Mouse (Mus musculus) intestine, embryonic 15.5 days (tissue): ENCODE results near the gene Ccdc33. TPM values are rescaled to one million over a fixed set of nuclear protein-coding genes. Genes with fewer than 3 reads are reported as not detected.
A peak's percentile ranks its signal among the peaks of the same experiment; 100 is the strongest.

Experiments used
- ATAC-seq: fragments of 200-750 bp; cut with Nextera tagmentation; 2 replicates; pipeline ENCODE4 v1.8.0; 2017; ENCODE audit warnings: moderate TSS enrichment, moderate library complexity
- H3K27ac ChIP-seq: fragments of 300-500 bp; sonication (generic); 2 replicates; pipeline ENCODE4 v1.5.1; 2015; ENCODE audit warnings: mild to moderate bottlenecking, inconsistent platforms
- H3K27me3 ChIP-seq: fragments of 300-500 bp; sonication (generic); replicated peaks from 2 replicates; pipeline ENCODE4 v1.6.1; 2015; ENCODE audit warnings: inconsistent platforms
- H3K36me3 ChIP-seq: fragments of 300-500 bp; sonication (generic); 2 replicates; pipeline ENCODE4 v1.6.1; 2015; ENCODE audit warnings: inconsistent platforms
- H3K4me1 ChIP-seq: fragments of 300-500 bp; sonication (generic); replicated peaks from 2 replicates; pipeline ENCODE4 v1.6.1; 2015; ENCODE audit warnings: inconsistent platforms
- H3K4me2 ChIP-seq: fragments of 300-500 bp; sonication (generic); replicated peaks from 2 replicates; pipeline ENCODE4 v1.6.1; 2015; ENCODE audit warnings: mild to moderate bottlenecking, inconsistent platforms
- H3K4me3 ChIP-seq: fragments of 300-500 bp; sonication (generic); replicated peaks from 2 replicates; pipeline ENCODE4 v1.5.1; 2015; ENCODE audit warnings: inconsistent platforms
- H3K9ac ChIP-seq: fragments of 300-500 bp; sonication (generic); 2 replicates; pipeline ENCODE4 v1.6.1; 2015; ENCODE audit warnings: inconsistent platforms
- H3K9me3 ChIP-seq: fragments of 300-500 bp; sonication (generic); 2 replicates; pipeline ENCODE4 v1.6.1; 2016; ENCODE audit warnings: inconsistent platforms
- WGBS: fragments of 180-500 bp; shearing (Covaris S2); methylation state at CpG from one replicate; pipeline ENCODE4 v1.1.7; 2015; 5-methylcytosine and 5-hydroxymethylcytosine counted together
- polyA plus RNA-seq: library from polyadenylated mRNA; unstranded; fragments of >200 nt; fragmentation: Nextera tagmentation; extraction: Ambion mirVana; gene quantifications from 2 replicates; pipeline ENCODE4 v1.2.1, GENCODE M21; 2015

The Ccdc33 gene
- polyA plus RNA-seq, 1 experiment from 2014 or later = 0.09 TPM

GRCm38 (mm10) chr9:58125811-58126210 lies 7.2 kb upstream of the Ccdc33 start:
- Histone ChIP-seq H3K9me3 (no peaks in the 10 kb centered on the region), H3K9ac (no peak overlapping the region), H3K36me3 (no peaks in the 10 kb centered on the region), H3K4me1 (peaks cover 20% of the 10 kb centered on the region), H3K27ac (no peak overlapping the region), H3K4me3 (no peak overlapping the region), H3K27me3 (no peaks in the 10 kb centered on the region), H3K4me2 (no peak overlapping the region)
- no peak for ATAC-seq
- 31% methylated on average over 4 of the region's 4 CpGs for WGBS

DNA sequence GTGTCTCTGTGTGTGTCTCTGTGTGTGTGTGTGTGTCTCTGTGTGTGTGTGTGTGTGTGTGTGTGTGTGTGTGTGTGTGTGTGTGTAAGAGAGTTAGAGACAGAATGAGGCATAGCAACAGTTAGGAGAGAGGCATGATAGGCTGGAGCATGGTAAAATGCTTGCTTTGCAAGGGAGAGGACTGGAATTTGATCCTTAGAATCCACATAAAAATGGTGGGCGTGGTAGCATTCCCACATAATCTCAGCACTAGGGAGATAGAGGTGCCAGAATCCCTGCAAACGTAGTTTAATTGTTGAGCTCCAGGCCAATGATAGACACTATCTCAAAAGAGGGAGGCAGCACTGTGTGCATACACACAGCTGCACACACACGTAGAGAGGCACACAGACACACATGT lies 6.5 kb upstream of the Ccdc33 start:
- WGBS = 30% methylated on average over 3 of the region's 3 CpGs
- ATAC-seq = peak; percentile 69

DNA sequence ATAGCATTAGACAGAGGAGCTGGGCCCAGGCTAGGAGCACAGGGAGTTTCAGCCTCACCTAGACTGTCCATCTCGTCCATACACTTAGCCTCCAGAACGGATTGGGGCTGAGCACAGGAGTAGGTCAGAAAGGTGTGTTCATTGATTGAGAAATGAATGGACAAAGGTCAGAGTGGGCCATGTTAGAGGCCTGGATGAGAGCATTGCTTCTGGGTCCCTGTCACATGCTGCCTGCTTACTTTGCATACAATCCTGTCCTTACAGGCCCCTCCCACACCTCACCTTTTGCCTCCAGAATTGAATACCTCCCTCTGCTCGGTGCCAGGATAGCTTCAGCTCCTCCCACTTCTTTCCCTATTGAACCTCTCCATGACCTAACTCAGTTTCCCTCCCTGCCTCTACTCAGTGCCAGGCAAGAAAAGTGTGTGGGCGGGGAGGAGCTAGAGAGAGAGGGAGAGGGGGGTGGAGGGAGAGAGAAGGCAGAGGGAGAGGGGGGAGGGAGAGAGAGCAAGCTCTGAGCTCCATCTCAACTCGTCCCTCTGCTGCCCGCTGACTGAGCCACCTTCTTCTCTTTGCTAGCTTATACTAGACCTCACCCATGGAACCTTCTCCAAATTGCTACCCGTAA lies 2.5 kb downstream of the Ccdc33 start:
- Histone ChIP-seq H3K9me3 (no peaks in the 10 kb centered on the region), H3K9ac (no peak overlapping the region), H3K4me3 (no peak overlapping the region), H3K27me3 (peaks cover 4% of the 10 kb centered on the region; the same call in 1 of the 2 replicates), H3K36me3 (no peaks in the 10 kb centered on the region), H3K4me2 (peak overlapping the region; percentile 23; the same call in 1 of the 2 replicates), H3K27ac (peak overlapping the region; percentile 60; the same call in 1 of the 2 replicates), H3K4me1 (peaks cover 51% of the 10 kb centered on the region)
- ATAC-seq = peak; percentile 68
- 46% methylated on average over 7 of the region's 7 CpGs for WGBS

More for the DNA sequence above, 6.5 kb upstream of the Ccdc33 start:
- Histone ChIP-seq H3K9me3 (no peaks in the 10 kb centered on the region), H3K9ac (no peak overlapping the region), H3K4me2 (no peak overlapping the region), H3K4me1 (peaks cover 20% of the 10 kb centered on the region), H3K36me3 (no peaks in the 10 kb centered on the region), H3K4me3 (no peak overlapping the region), H3K27me3 (no peaks in the 10 kb centered on the region), H3K27ac (no peak overlapping the region)

- peaks cover 51% of the 10 kb centered on the region for H3K4me1 ChIP-seq
- H3K36me3 ChIP-seq = no peaks in the 10 kb centered on the region
- peaks cover 4% of the 10 kb centered on the region; the same call in 1 of the 2 replicates for H3K27me3 ChIP-seq
- H3K9ac ChIP-seq = no peak overlapping the region
- H3K9me3 ChIP-seq = no peaks in the 10 kb centered on the region
- 38% methylated on average over 7 of the region's 7 CpGs for WGBS
- peak overlapping the region; percentile 60; the same call in 1 of the 2 replicates for H3K27ac ChIP-seq
- H3K4me2 ChIP-seq = peak overlapping the region; percentile 23; the same call in 1 of the 2 replicates
- H3K4me3 ChIP-seq = no peak overlapping the region
- peak; percentile 27 for ATAC-seq
Measured at GRCm38 (mm10) chr9:58115297-58115925, 3.2 kb downstream of the Ccdc33 start.

DNA sequence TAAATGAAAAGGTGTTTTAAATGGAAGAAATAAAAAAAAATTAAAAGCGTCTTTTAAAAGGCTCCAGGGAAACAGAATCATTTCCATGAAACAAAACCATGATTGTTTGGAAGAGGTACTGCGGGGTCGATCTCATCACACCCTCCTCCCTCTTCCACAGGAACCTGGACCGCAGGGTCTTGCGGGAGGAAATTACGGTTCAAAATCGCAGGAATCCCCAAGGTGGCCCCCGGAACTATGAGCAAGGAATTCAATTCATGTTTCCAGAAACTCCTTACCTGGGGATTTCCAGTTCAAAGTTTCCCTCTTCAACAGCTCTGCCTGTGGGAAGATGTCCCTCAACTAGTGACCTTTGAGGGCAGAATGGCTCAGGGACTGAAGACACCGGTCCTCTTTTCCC lies 4.6 kb downstream of the Ccdc33 start:
- peaks cover 51% of the 10 kb centered on the region for H3K4me1 ChIP-seq
- 13% methylated on average over 9 of the region's 9 CpGs for WGBS
- H3K9me3 ChIP-seq = no peaks in the 10 kb centered on the region
- ATAC-seq = no peak
- H3K4me2 ChIP-seq = peak overlapping the region; percentile 51; the same call in 1 of the 2 replicates
- H3K4me3 ChIP-seq = no peak overlapping the region
- no peak overlapping the region for H3K27ac ChIP-seq
- H3K27me3 ChIP-seq = peaks cover 4% of the 10 kb centered on the region; the same call in 1 of the 2 replicates
- H3K36me3 ChIP-seq = no peaks in the 10 kb centered on the region
- no peak overlapping the region for H3K9ac ChIP-seq

- H3K4me3 ChIP-seq = 0 out of 2 replicates have a peak overlapping the region, but pooled peaks have one; percentile 10
- H3K27ac ChIP-seq = peak overlapping the region; percentile 62
- peak overlapping the region; percentile 32 for H3K9ac ChIP-seq
- no peak for ATAC-seq
- no peaks in the 10 kb centered on the region for H3K9me3 ChIP-seq
- H3K36me3 ChIP-seq = no peaks in the 10 kb centered on the region
- peak overlapping the region; percentile 51 for H3K4me2 ChIP-seq
- peaks cover 46% of the 10 kb centered on the region for H3K4me1 ChIP-seq
- peaks cover 4% of the 10 kb centered on the region; the same call in 1 of the 2 replicates for H3K27me3 ChIP-seq
- 9% methylated on average over 22 of the region's 22 CpGs for WGBS
Measured at GRCm38 (mm10) chr9:58113279-58113884, 5.2 kb downstream of the Ccdc33 start.

DNA sequence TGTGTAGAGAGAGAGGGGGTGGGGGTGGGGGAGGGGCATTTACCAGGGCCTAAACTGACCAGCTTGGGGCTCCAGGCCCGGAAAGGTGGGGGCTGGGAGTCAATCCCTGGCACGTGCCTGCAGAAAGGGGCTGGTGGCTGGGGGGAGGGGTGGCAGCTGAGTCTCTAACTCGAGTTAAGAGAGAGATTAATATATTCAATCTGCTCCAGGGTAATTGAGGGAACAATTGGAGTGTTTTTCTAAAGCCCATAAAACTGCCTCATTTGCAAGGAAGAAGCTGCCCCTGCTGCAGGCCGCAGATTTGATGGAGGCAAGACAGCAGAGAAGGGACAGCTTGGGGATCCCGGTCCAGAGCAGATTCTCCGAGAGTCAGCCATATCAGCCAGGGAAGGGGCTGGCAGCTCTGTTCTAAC lies 5.8 kb downstream of the Ccdc33 start:
- Histone ChIP-seq H3K4me3 (no peak overlapping the region), H3K4me2 (peak overlapping the region; percentile 51), H3K36me3 (no peaks in the 10 kb centered on the region), H3K27ac (peak overlapping the region; percentile 62; the same call in 1 of the 2 replicates), H3K4me1 (peaks cover 45% of the 10 kb centered on the region), H3K27me3 (peaks cover 4% of the 10 kb centered on the region; the same call in 1 of the 2 replicates), H3K9ac (peak overlapping the region; percentile 32; the same call in 1 of the 2 replicates), H3K9me3 (no peaks in the 10 kb centered on the region)
- peak; percentile 32; the same call in 1 of the 2 replicates for ATAC-seq
- WGBS = 14% methylated on average over 6 of the region's 6 CpGs

DNA sequence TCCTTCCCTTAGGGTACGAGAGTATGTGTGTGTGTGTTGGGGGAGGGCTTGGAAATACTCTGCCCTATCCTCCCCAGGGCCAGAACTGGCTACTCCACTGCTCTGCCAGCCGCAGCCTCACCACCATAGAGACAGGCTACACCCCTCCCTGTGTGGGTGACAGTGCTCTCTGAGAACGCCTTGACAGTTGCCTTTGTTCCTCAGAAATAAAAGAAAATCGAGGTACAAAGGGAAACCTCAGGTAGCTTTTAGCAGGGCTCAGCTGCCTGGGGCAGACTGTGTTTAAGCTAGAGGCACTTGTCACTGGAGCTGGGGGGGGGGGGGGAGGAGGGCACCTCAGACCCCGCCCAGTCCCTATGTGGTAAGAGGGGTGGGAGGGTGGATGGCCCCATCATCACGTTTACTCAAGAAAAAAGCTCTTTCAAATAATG lies 6.3 kb downstream of the Ccdc33 start:
- H3K27ac ChIP-seq = peak overlapping the region; percentile 40
- no peak overlapping the region for H3K4me3 ChIP-seq
- H3K4me1 ChIP-seq = peaks cover 48% of the 10 kb centered on the region
- H3K9ac ChIP-seq = no peak overlapping the region
- H3K9me3 ChIP-seq = no peaks in the 10 kb centered on the region
- H3K4me2 ChIP-seq = no peak overlapping the region
- 29% methylated on average over 5 of the region's 6 CpGs for WGBS
- H3K36me3 ChIP-seq = no peaks in the 10 kb centered on the region
- peaks cover 4% of the 10 kb centered on the region; the same call in 1 of the 2 replicates for H3K27me3 ChIP-seq
- 0 out of 2 replicates have a peak, but pooled peaks have one; percentile 19 for ATAC-seq

- Histone ChIP-seq H3K4me2 (no peak overlapping the region), H3K9me3 (no peaks in the 10 kb centered on the region), H3K4me1 (peaks cover 48% of the 10 kb centered on the region), H3K9ac (no peak overlapping the region), H3K36me3 (no peaks in the 10 kb centered on the region), H3K27me3 (peaks cover 4% of the 10 kb centered on the region; the same call in 1 of the 2 replicates), H3K27ac (peak overlapping the region; percentile 40; the same call in 1 of the 2 replicates), H3K4me3 (no peak overlapping the region)
- peak; percentile 23; the same call in 1 of the 2 replicates for ATAC-seq
- 66% methylated on average over 6 of the region's 6 CpGs for WGBS
Measured at GRCm38 (mm10) chr9:58111431-58111830, 7.2 kb downstream of the Ccdc33 start.

- no peaks in the 10 kb centered on the region for H3K36me3 ChIP-seq
- H3K9ac ChIP-seq = no peak overlapping the region
- no peak overlapping the region for H3K4me3 ChIP-seq
- H3K4me2 ChIP-seq = no peak overlapping the region
- H3K9me3 ChIP-seq = no peaks in the 10 kb centered on the region
- no peak for ATAC-seq
- WGBS = 75% methylated on average over 5 of the region's 5 CpGs
- no peak overlapping the region for H3K27ac ChIP-seq
- H3K27me3 ChIP-seq = peaks cover 4% of the 10 kb centered on the region; the same call in 1 of the 2 replicates
- peaks cover 42% of the 10 kb centered on the region for H3K4me1 ChIP-seq
Measured at GRCm38 (mm10) chr9:58110787-58111186, 7.8 kb downstream of the Ccdc33 start.

- Histone ChIP-seq H3K9ac (no peak overlapping the region), H3K27me3 (0 out of 2 replicates have a peak, but pooled peaks cover 2% of the 10 kb centered on the region), H3K4me3 (no peak overlapping the region), H3K4me1 (peaks cover 13% of the 10 kb centered on the region), H3K4me2 (no peak overlapping the region), H3K27ac (no peak overlapping the region), H3K9me3 (no peaks in the 10 kb centered on the region), H3K36me3 (no peaks in the 10 kb centered on the region)
- WGBS = 49% methylated on average over 5 of the region's 5 CpGs
- ATAC-seq = peak; percentile 26; the same call in 1 of the 2 replicates
Measured at GRCm38 (mm10) chr9:58107494-58107893, 11.1 kb downstream of the Ccdc33 start.
